Mouse (Mus musculus) midbrain, embryonic 11.5 days (tissue): ENCODE results near the gene Naa35. TPM values are rescaled to one million over a fixed set of nuclear protein-coding genes. Genes with fewer than 3 reads are reported as not detected.

Experiments
- ATAC-seq: fragments of 200-750 bp; cut with Nextera tagmentation; 2 replicates; pipeline ENCODE4 v1.8.0; 2017; ENCODE audit warnings: moderate TSS enrichment, moderate library complexity; ENCODE audit not compliant: low FRiP score
- DNase-seq: peaks from one replicate; pipeline ENCODE4 v3.0.0; 2015; ENCODE audit warnings: low spot score; ENCODE audit errors: missing footprints
- H3K27ac ChIP-seq: fragments of 300-500 bp; sonication (generic); 2 replicates; pipeline ENCODE4 v1.5.1; 2014; ENCODE audit warnings: low read depth, low read length
- H3K27me3 ChIP-seq: fragments of 300-500 bp; sonication (generic); 2 replicates; pipeline ENCODE4 v1.6.1; 2014; ENCODE audit warnings: mild to moderate bottlenecking, low read length, moderate library complexity, mixed read lengths; ENCODE audit not compliant: control insufficient read depth, insufficient read depth
- H3K36me3 ChIP-seq: fragments of 300-500 bp; sonication (generic); 2 replicates; pipeline ENCODE4 v1.6.1; 2014; ENCODE audit warnings: mild to moderate bottlenecking, low read length, moderate library complexity, mixed read lengths; ENCODE audit not compliant: control insufficient read depth, insufficient read depth
- H3K4me1 ChIP-seq: fragments of 300-500 bp; sonication (generic); 2 replicates; pipeline ENCODE4 v1.6.1; 2014; ENCODE audit warnings: low read length; ENCODE audit not compliant: control insufficient read depth, insufficient read depth
- H3K4me2 ChIP-seq: fragments of 300-500 bp; sonication (generic); 2 replicates; pipeline ENCODE4 v1.6.1; 2014; ENCODE audit warnings: mild to moderate bottlenecking, moderate library complexity
- H3K4me3 ChIP-seq: fragments of 300-500 bp; sonication (generic); 2 replicates; pipeline ENCODE4 v1.5.1; 2014; ENCODE audit warnings: low read depth, low read length
- H3K9ac ChIP-seq: fragments of 300-500 bp; sonication (generic); 2 replicates; pipeline ENCODE4 v1.6.1; 2014; ENCODE audit warnings: low read length
- H3K9me3 ChIP-seq: fragments of 300-500 bp; sonication (generic); 2 replicates; pipeline ENCODE4 v1.6.1; 2016; ENCODE audit warnings: low read length; ENCODE audit not compliant: control insufficient read depth
- WGBS: fragments of 180-500 bp; shearing (Covaris S2); extraction: QIAGEN DNeasy Blood & Tissue Kit; methylation state at CpG from one replicate; pipeline ENCODE4 v1.1.7; 2014; 5-methylcytosine and 5-hydroxymethylcytosine counted together
- polyA plus RNA-seq: library from polyadenylated mRNA; unstranded; fragments of >200 nt; fragmentation: Nextera tagmentation; extraction: Ambion mirVana; gene quantifications from 2 replicates; pipeline ENCODE4 v1.2.1, GENCODE M21; 2014

Gene Naa35
- polyA plus RNA-seq, 1 experiment from 2014 or later: 99.2 TPM

GRCm38 (mm10) chr13:59675151-59676011, 90.3 kb downstream of the Naa35 start, which contains the start of gene Golm1:
Golm1 (minus strand) TSS chr13:59675811.
- WGBS: under 1% methylated on average over 52 of the region's 61 CpGs
- ATAC-seq: peak; percentile 93

DNA sequence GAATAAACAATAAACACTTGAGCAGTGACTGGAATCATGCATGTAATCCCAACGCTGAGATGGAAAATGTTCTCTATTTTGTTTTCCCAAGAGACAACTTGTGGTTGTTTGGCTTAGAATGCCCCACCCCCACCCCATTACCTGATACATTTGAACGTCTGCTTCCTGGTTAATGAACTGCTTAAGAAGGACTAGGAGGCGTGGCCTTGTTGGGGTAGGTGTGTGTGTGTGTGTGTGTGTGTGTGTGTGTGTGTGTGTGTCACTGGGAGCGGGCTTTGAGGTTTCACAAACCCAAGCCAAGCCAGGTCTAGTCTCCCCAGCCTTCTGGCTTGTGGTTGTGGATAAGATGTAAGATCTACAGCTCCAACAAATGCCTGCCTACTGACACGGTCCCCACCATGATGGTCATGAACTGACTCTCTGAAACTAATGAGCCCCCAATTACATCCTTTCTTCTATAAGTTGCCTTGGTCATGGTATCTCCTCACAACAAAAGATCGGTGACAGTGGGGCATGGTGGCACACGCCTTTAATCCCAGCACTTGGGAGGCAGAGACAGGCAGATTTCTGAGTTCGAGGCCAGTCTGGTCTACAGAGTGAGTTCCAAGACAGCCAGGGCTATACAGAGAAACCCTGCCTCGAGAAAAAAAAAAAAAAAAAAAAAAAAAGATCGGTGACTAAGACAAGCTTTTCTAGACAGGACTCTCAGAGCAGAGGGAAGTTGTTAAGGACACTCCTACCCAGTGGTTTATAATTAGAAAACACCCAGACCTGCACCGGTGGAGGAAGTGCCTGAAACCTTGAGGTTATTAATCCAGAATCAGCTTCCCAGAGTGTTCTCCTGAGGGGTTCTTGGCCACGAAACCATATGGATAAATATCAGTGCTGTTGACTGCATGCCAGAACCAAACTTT, 91.5 kb downstream of the Naa35 start:
- H3K4me3 ChIP-seq: no peak overlapping the region
- no peak overlapping the region for H3K27ac ChIP-seq
- no peak overlapping the region for H3K4me2 ChIP-seq
- no peaks in the 10 kb centered on the region for H3K27me3 ChIP-seq
- peaks cover 15% of the 10 kb centered on the region for H3K4me1 ChIP-seq
- no peaks in the 10 kb centered on the region for H3K9me3 ChIP-seq
- 84% methylated on average over 12 of the region's 12 CpGs for whole genome bisulfite sequencing
- ATAC-seq (no peak), DNase-seq (peak; percentile 85)
- H3K9ac ChIP-seq: no peak overlapping the region
- H3K36me3 ChIP-seq: no peaks in the 10 kb centered on the region

More at GRCm38 (mm10) chr13:59675151-59676011, 90.3 kb downstream of the Naa35 start, which contains the start of gene Golm1:
- Histone ChIP-seq H3K9me3 (no peaks in the 10 kb centered on the region), H3K27ac (peak within 1 kb of the TSS; percentile 84), H3K9ac (peak within 1 kb of the TSS; percentile 96), H3K4me3 (peak within 1 kb of the TSS; percentile 77), H3K36me3 (no peaks in the 10 kb centered on the region), H3K27me3 (no peaks in the 10 kb centered on the region), H3K4me2 (peak within 1 kb of the TSS; percentile 73), H3K4me1 (peaks cover 15% of the 10 kb centered on the region)
- DNase-seq: peak; percentile 97

DNA sequence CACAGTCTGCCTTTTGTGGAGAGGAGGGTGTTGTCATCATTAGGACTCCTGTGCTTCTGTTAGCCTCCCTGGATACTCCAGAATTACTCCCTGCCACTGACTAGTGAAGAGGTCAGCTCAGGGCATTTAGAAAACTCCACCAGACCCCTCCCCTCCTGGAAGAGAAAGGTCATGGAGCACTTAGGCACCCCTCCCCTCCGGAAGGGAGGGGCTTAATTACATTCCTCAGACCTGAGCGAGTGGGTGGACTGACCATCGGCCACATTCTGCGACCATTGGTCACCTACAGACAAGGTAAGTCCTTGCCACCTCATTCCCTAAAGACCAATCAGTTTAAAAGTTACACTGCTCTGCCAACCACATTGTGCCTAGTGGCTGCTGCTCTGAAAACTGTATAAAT, 94.2 kb downstream of the Naa35 start:
- no peaks in the 10 kb centered on the region for H3K4me1 ChIP-seq
- H3K27me3 ChIP-seq: no peaks in the 10 kb centered on the region
- no peaks in the 10 kb centered on the region for H3K9me3 ChIP-seq
- WGBS: 59% methylated on average over 4 of the region's 4 CpGs
- no peak overlapping the region for H3K9ac ChIP-seq
- H3K27ac ChIP-seq: no peak overlapping the region
- DNase-seq (no peak), ATAC-seq (no peak)
- no peaks in the 10 kb centered on the region for H3K36me3 ChIP-seq
- H3K4me3 ChIP-seq: no peak overlapping the region
- H3K4me2 ChIP-seq: no peak overlapping the region

DNA sequence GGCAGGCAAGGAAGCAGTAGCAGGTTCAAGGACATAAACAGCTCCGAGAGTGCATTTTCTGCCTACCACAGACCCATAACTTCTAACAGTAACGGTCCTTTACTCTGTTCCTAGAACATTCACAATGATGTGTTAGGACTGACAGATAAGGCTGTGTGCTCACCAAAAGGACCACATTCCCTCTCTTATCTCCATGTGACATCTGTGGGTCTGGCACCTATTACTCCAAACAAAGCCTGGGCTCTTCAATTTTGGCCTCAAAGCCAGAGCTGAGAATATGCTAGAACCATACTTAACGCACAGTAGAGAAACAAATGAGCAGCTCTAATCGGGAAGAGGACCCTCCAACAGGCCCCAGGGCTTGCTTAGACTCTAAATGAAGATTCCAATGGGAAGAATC, 94.8 kb downstream of the Naa35 start:
- WGBS: 83% methylated on average over 4 of the region's 4 CpGs
- no peak overlapping the region for H3K4me3 ChIP-seq
- no peak overlapping the region for H3K27ac ChIP-seq
- no peaks in the 10 kb centered on the region for H3K4me1 ChIP-seq
- ATAC-seq (no peak), DNase-seq (peak; percentile 68)
- no peaks in the 10 kb centered on the region for H3K36me3 ChIP-seq
- no peak overlapping the region for H3K4me2 ChIP-seq
- no peaks in the 10 kb centered on the region for H3K27me3 ChIP-seq
- no peaks in the 10 kb centered on the region for H3K9me3 ChIP-seq
- H3K9ac ChIP-seq: no peak overlapping the region

DNA sequence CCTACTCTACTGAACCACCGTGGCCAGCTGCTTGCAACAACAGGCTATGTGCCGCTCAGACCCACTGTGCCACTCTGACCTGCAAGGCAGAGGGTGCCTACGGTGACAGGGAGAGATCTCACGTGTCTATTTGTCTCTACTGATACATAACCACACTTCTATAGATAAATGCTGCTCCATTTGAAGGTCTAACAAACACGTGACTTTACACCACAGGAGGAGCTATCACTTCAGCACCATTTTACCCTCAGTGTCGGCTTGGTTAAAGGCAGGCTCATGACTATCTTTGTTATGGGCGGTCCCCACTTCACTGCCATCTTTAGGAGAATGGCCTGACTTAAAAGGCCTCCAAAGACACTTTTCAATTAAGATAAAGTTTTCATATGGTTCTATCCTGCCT, 97.6 kb downstream of the Naa35 start:
- Histone ChIP-seq H3K36me3 (no peaks in the 10 kb centered on the region), H3K9me3 (no peaks in the 10 kb centered on the region), H3K4me2 (no peak overlapping the region), H3K4me3 (no peak overlapping the region), H3K9ac (no peak overlapping the region), H3K4me1 (no peaks in the 10 kb centered on the region), H3K27me3 (no peaks in the 10 kb centered on the region), H3K27ac (no peak overlapping the region)
- DNase-seq: peak; percentile 62
- ATAC-seq: no peak
- WGBS: 46% methylated on average over 7 of the region's 7 CpGs

- WGBS: 78% methylated on average over 3 of the region's 3 CpGs
- no peaks in the 10 kb centered on the region for H3K4me1 ChIP-seq
- no peaks in the 10 kb centered on the region for H3K9me3 ChIP-seq
These were observed 100.2 kb downstream of the Naa35 start for GRCm38 (mm10) chr13:59685236-59685635.

More at GRCm38 (mm10) chr13:59685236-59685635, 100.2 kb downstream of the Naa35 start:
- DNase-seq: peak; percentile 54
- Histone ChIP-seq H3K36me3 (no peaks in the 10 kb centered on the region), H3K9ac (no peak overlapping the region), H3K27me3 (no peaks in the 10 kb centered on the region; the same call in 1 of the 2 replicates), H3K4me3 (no peak overlapping the region), H3K4me2 (no peak overlapping the region), H3K27ac (no peak overlapping the region)
- ATAC-seq: no peak

Other genes starting within 250 kb of the Naa35 start
- gene Agtpbp1, start within 50 bp of the Naa35 start, polyA plus RNA-seq: 22.6 and 22.9 TPM in 2 replicates
- 179 TPM in 2 replicates for gene Golm1, start 90.6 kb downstream of the Naa35 start, polyA plus RNA-seq
- gene 4921517D22Rik, start 108.8 kb downstream of the Naa35 start, polyA plus RNA-seq: not detected in 2 replicates
- gene Spata31d1a, start 125.1 kb downstream of the Naa35 start, polyA plus RNA-seq: not detected in 2 replicates
- 0.05 TPM in 1 of 2 replicates, not detected in the other for gene Spata31d1b, start 127.0 kb downstream of the Naa35 start, polyA plus RNA-seq
- gene Spata31d1d, start 146.5 kb downstream of the Naa35 start, polyA plus RNA-seq: not detected in 2 replicates
- gene 1700014D04Rik, start 161.5 kb downstream of the Naa35 start, polyA plus RNA-seq: 0.19 and 0.34 TPM in 2 replicates
- gene Isca1, start 184.6 kb downstream of the Naa35 start, polyA plus RNA-seq: 131 and 146 TPM in 2 replicates
- not detected in 2 replicates for gene Gm49354, start 197.0 kb downstream of the Naa35 start, polyA plus RNA-seq
- 47.2 and 48.7 TPM in 2 replicates for gene Tut7, start 237.9 kb downstream of the Naa35 start, polyA plus RNA-seq